In genomic region chr19:16347037-16347436, GRCm38 (mm10) we compare ENCODE assay signal across 10 mouse cellular contexts.
"Had no signal": no experiment of that assay in that cellular context is flagged by ENCODE, and none has a peak within 500 bp of the region (broad histone marks: within the 10 kb centered on the region; RNA-seq: fewer than 3 reads in every experiment).

No protein-coding gene starts in this region.

- DNase-seq: kidney, adult 2 months; kidney, postnatal 25 days; liver; lung, adult 18-20 months; lung, postnatal 10 days; lung, postnatal 36 days; right cerebral cortex, postnatal 4 days; thymus, adult 2 months; thymus, postnatal 14 days; thymus, postnatal 4 days had no signal
